Mouse (Mus musculus) telencephalon, adult 2 months (tissue): ENCODE measurements around the gene Asf1a.
"Not testable (repeated sequence)": the region's sequence is repeated elsewhere in the genome, so short reads cannot be mapped to it uniquely, and the experiment has no call there.

Experiments used
- DNase-seq: peaks from one replicate; pipeline ENCODE4 v3.0.0-alpha.2; 2011; ENCODE audit warnings: low read depth, low spot score

Gene Asf1a

DNA sequence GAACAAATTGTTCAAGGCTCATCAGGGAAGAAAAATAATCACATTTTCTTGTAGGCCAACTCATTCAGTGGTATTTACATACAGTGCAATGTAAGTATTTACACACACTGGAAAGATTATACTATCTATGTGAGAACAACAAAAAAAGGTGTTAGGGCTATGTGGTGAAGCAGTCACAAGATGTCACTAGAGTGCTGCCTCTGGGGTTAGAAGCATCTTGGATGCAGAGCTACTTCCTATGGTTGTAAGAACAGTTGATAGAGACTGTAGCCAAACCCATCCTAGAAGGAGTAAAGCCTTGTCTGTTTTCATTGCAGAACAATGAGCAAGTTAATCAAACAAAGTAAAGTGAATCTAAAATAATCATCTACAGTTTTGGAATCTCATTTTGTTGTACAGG is 45.0 kb downstream of the Asf1a start:
- DNase-seq = peak; percentile 28

DNA sequence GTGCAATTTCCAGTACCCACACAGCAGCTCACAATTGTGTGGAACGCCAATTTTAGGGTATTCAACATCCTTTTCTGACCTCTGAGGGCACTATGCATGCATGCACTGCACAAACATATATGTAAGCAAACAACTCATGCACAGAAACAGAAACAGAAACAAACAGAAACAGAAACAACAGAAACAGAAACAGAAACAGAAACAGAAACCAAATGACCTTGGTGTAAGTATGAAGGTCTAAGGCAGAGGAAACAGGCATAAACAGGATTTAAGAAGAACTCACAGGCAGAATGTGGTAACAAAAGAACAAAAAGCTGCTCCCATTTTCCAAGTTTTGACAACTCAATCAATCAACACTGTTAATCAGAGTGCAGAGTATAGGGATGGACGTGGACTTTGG is 54.1 kb downstream of the Asf1a start:
- no peak for DNase-seq

DNA sequence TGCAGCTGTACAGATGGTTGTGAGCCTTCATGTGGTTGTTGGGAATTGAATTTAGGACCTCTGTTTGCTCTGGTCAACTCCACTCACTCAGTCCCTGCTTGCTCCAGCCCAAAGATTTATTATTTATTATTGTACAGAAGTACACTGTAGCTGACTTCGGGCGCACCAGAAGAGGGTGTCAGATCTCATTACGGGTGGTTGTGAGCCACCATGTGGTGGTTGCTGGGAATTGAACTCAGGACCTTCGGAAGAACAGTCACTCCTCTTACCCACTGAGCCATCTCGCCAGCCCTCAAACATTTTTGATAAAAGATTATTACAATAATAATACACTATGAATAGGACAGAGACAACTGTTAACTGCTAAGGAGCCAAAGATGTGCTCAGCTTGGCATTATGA is 57.7 kb downstream of the Asf1a start:
- not testable (repeated sequence) for DNase-seq
